Mouse (Mus musculus) limb, embryonic 13.5 days (tissue): ENCODE data around the gene Numbl. TPM values are rescaled to one million over a fixed set of nuclear protein-coding genes. Genes with fewer than 3 reads are reported as not detected.

Source experiments
- ATAC-seq: fragments of 200-750 bp; cut with Nextera tagmentation; 2 replicates; pipeline ENCODE4 v1.8.0; 2017; ENCODE audit warnings: low read depth, moderate number of reproducible peaks, moderate TSS enrichment; ENCODE audit not compliant: low FRiP score
- H3K27ac ChIP-seq: fragments of 300-500 bp; sonication (generic); 2 replicates; pipeline ENCODE4 v1.5.1; 2015; ENCODE audit warnings: inconsistent platforms, mild to moderate bottlenecking, moderate library complexity
- H3K27me3 ChIP-seq: fragments of 300-500 bp; sonication (generic); 2 replicates; pipeline ENCODE4 v1.6.1; 2015; ENCODE audit warnings: mild to moderate bottlenecking, inconsistent platforms
- H3K36me3 ChIP-seq: fragments of 300-500 bp; sonication (generic); 2 replicates; pipeline ENCODE4 v1.6.1; 2015; ENCODE audit warnings: inconsistent platforms, mild to moderate bottlenecking, moderate library complexity
- H3K4me1 ChIP-seq: fragments of 300-500 bp; sonication (generic); 2 replicates; pipeline ENCODE4 v1.6.1; 2015; ENCODE audit warnings: inconsistent platforms
- H3K4me2 ChIP-seq: fragments of 300-500 bp; sonication (generic); replicated peaks from 2 replicates; pipeline ENCODE4 v1.6.1; 2015; ENCODE audit warnings: inconsistent platforms, mild to moderate bottlenecking, moderate library complexity
- H3K4me3 ChIP-seq: fragments of 300-500 bp; sonication (generic); 2 replicates; pipeline ENCODE4 v1.5.1; 2015; ENCODE audit warnings: moderate library complexity, mild to moderate bottlenecking, inconsistent platforms
- H3K9ac ChIP-seq: fragments of 300-500 bp; sonication (generic); 2 replicates; pipeline ENCODE4 v1.6.1; 2015; ENCODE audit warnings: mild to moderate bottlenecking, inconsistent platforms
- H3K9me3 ChIP-seq: fragments of 300-500 bp; sonication (generic); 2 replicates; pipeline ENCODE4 v1.6.1; 2016; ENCODE audit warnings: inconsistent platforms
- WGBS: fragments of 180-500 bp; shearing (Covaris S2); methylation state at CpG from one replicate; pipeline ENCODE4 v1.1.7; 2015; 5-methylcytosine and 5-hydroxymethylcytosine counted together
- polyA plus RNA-seq: library from polyadenylated mRNA; unstranded; fragments of >200 nt; fragmentation: Nextera tagmentation; extraction: Ambion mirVana; gene quantifications from 2 replicates; pipeline ENCODE4 v1.2.1, GENCODE M21; 2015

The Numbl gene
- polyA plus RNA-seq, 1 experiment from 2014 or later = 34.1 TPM

GRCm38 (mm10) chr7:27277191-27277590, 19.0 kb downstream of the Numbl start:
- Histone ChIP-seq H3K27ac (no peak overlapping the region), H3K4me1 (no peaks in the 10 kb centered on the region), H3K36me3 (peaks cover 92% of the 10 kb centered on the region), H3K9me3 (no peaks in the 10 kb centered on the region), H3K4me3 (no peak overlapping the region), H3K9ac (no peak overlapping the region), H3K4me2 (no peak overlapping the region), H3K27me3 (no peaks in the 10 kb centered on the region)
- 94% methylated on average over 3 of the region's 3 CpGs for WGBS
- no peak for ATAC-seq

GRCm38 (mm10) chr7:27281717-27282116, 23.5 kb downstream of the Numbl start:
- H3K4me2 ChIP-seq = no peak overlapping the region
- 60% methylated on average over 13 of the region's 13 CpGs for WGBS
- H3K27me3 ChIP-seq = peaks cover 16% of the 10 kb centered on the region
- no peak overlapping the region for H3K4me3 ChIP-seq
- peaks cover 10% of the 10 kb centered on the region for H3K4me1 ChIP-seq
- H3K9ac ChIP-seq = no peak overlapping the region
- no peak; the same call in 1 of the 2 replicates for ATAC-seq
- no peaks in the 10 kb centered on the region for H3K9me3 ChIP-seq
- H3K27ac ChIP-seq = no peak overlapping the region
- H3K36me3 ChIP-seq = peaks cover 59% of the 10 kb centered on the region

GRCm38 (mm10) chr7:27282225-27282624, 24.0 kb downstream of the Numbl start:
- no peak overlapping the region for H3K9ac ChIP-seq
- no peak overlapping the region for H3K27ac ChIP-seq
- no peak overlapping the region for H3K4me2 ChIP-seq
- H3K4me1 ChIP-seq = peaks cover 10% of the 10 kb centered on the region
- H3K27me3 ChIP-seq = peaks cover 16% of the 10 kb centered on the region
- 62% methylated on average over 4 of the region's 4 CpGs for WGBS
- H3K9me3 ChIP-seq = no peaks in the 10 kb centered on the region
- H3K4me3 ChIP-seq = no peak overlapping the region
- peaks cover 54% of the 10 kb centered on the region for H3K36me3 ChIP-seq
- no peak for ATAC-seq

GRCm38 (mm10) chr7:27284865-27285697, 26.8 kb downstream of the Numbl start:
- Histone ChIP-seq H3K4me2 (peak overlapping the region; percentile 45), H3K27ac (no peak overlapping the region), H3K9me3 (no peaks in the 10 kb centered on the region), H3K4me3 (peak overlapping the region; percentile 14), H3K9ac (peak overlapping the region; percentile 39), H3K36me3 (peaks cover 26% of the 10 kb centered on the region), H3K4me1 (peaks cover 10% of the 10 kb centered on the region), H3K27me3 (peaks cover 16% of the 10 kb centered on the region)
- ATAC-seq = peak; percentile 10; the same call in 1 of the 2 replicates
- under 1% methylated on average over 28 of the region's 28 CpGs for WGBS

- WGBS = 5% methylated on average over 8 of the region's 8 CpGs
- ATAC-seq = peak; percentile 74; the same call in 1 of the 2 replicates
- peak overlapping the region; percentile 14 for H3K4me3 ChIP-seq
- no peak overlapping the region for H3K9ac ChIP-seq
- peak overlapping the region; percentile 45 for H3K4me2 ChIP-seq
- no peaks in the 10 kb centered on the region for H3K9me3 ChIP-seq
- H3K27ac ChIP-seq = no peak overlapping the region
- peaks cover 21% of the 10 kb centered on the region for H3K36me3 ChIP-seq
- H3K27me3 ChIP-seq = peaks cover 16% of the 10 kb centered on the region
- H3K4me1 ChIP-seq = peaks cover 10% of the 10 kb centered on the region
Measured at GRCm38 (mm10) chr7:27285698-27286066, 27.4 kb downstream of the Numbl start.

GRCm38 (mm10) chr7:27288732-27289131, 30.5 kb downstream of the Numbl start:
- WGBS = 90% methylated on average over 7 of the region's 7 CpGs
- H3K36me3 ChIP-seq = no peaks in the 10 kb centered on the region

GRCm38 (mm10) chr7:27290555-27290954, 32.3 kb downstream of the Numbl start:
- ATAC-seq = no peak

More at GRCm38 (mm10) chr7:27288732-27289131, 30.5 kb downstream of the Numbl start:
- ATAC-seq = no peak
- peaks cover 16% of the 10 kb centered on the region for H3K27me3 ChIP-seq
- no peak overlapping the region for H3K9ac ChIP-seq
- no peak overlapping the region for H3K4me2 ChIP-seq
- H3K27ac ChIP-seq = no peak overlapping the region
- H3K9me3 ChIP-seq = no peaks in the 10 kb centered on the region
- H3K4me3 ChIP-seq = no peak overlapping the region
- H3K4me1 ChIP-seq = peaks cover 10% of the 10 kb centered on the region

GRCm38 (mm10) chr7:27291795-27292466, 33.7 kb downstream of the Numbl start:
- Histone ChIP-seq H3K36me3 (no peaks in the 10 kb centered on the region), H3K4me1 (no peaks in the 10 kb centered on the region), H3K4me2 (no peak overlapping the region), H3K9me3 (no peaks in the 10 kb centered on the region), H3K9ac (no peak overlapping the region; the same call in 1 of the 2 replicates), H3K4me3 (no peak overlapping the region), H3K27me3 (no peaks in the 10 kb centered on the region), H3K27ac (no peak overlapping the region)
- no peak for ATAC-seq
- 59% methylated on average over 12 of the region's 12 CpGs for WGBS

More at GRCm38 (mm10) chr7:27290555-27290954, 32.3 kb downstream of the Numbl start:
- Histone ChIP-seq H3K27me3 (0 out of 2 replicates have a peak, but pooled peaks cover under 1% of the 10 kb centered on the region), H3K36me3 (no peaks in the 10 kb centered on the region), H3K4me3 (no peak overlapping the region), H3K4me1 (peaks cover under 1% of the 10 kb centered on the region; the same call in 1 of the 2 replicates), H3K4me2 (no peak overlapping the region), H3K9me3 (no peaks in the 10 kb centered on the region), H3K9ac (no peak overlapping the region), H3K27ac (no peak overlapping the region)
- 69% methylated on average over 2 of the region's 2 CpGs for WGBS

- Histone ChIP-seq H3K4me1 (no peaks in the 10 kb centered on the region), H3K4me2 (no peak overlapping the region), H3K4me3 (no peak overlapping the region), H3K9ac (no peak overlapping the region), H3K27ac (no peak overlapping the region), H3K36me3 (no peaks in the 10 kb centered on the region), H3K27me3 (no peaks in the 10 kb centered on the region), H3K9me3 (no peaks in the 10 kb centered on the region; the same call in 1 of the 2 replicates)
- no peak for ATAC-seq
- WGBS = 89% methylated on average over 4 of the region's 4 CpGs
Measured at GRCm38 (mm10) chr7:27295956-27296355, 37.7 kb downstream of the Numbl start.

- no peaks in the 10 kb centered on the region; the same call in 1 of the 2 replicates for H3K9me3 ChIP-seq
- no peak overlapping the region for H3K27ac ChIP-seq
- H3K4me3 ChIP-seq = no peak overlapping the region
- no peak overlapping the region for H3K4me2 ChIP-seq
- no peak for ATAC-seq
- no peaks in the 10 kb centered on the region for H3K4me1 ChIP-seq
- 90% methylated on average over 4 of the region's 4 CpGs for WGBS
- no peaks in the 10 kb centered on the region for H3K27me3 ChIP-seq
- no peaks in the 10 kb centered on the region for H3K36me3 ChIP-seq
- no peak overlapping the region for H3K9ac ChIP-seq
Measured at GRCm38 (mm10) chr7:27296518-27296917, 38.3 kb downstream of the Numbl start.

- no peak for ATAC-seq
- 79% methylated on average over 16 of the region's 16 CpGs for WGBS
- H3K9ac ChIP-seq = no peak overlapping the region
- H3K27ac ChIP-seq = no peak overlapping the region
- H3K4me2 ChIP-seq = no peak overlapping the region
- no peaks in the 10 kb centered on the region; the same call in 1 of the 2 replicates for H3K9me3 ChIP-seq
- H3K27me3 ChIP-seq = no peaks in the 10 kb centered on the region
- H3K4me1 ChIP-seq = no peaks in the 10 kb centered on the region
- H3K36me3 ChIP-seq = no peaks in the 10 kb centered on the region
- H3K4me3 ChIP-seq = no peak overlapping the region
Measured at GRCm38 (mm10) chr7:27298033-27298610, 39.9 kb downstream of the Numbl start.

- Histone ChIP-seq H3K4me1 (no peaks in the 10 kb centered on the region), H3K9me3 (no peaks in the 10 kb centered on the region; the same call in 1 of the 2 replicates), H3K4me3 (no peak overlapping the region), H3K36me3 (no peaks in the 10 kb centered on the region), H3K4me2 (no peak overlapping the region), H3K27me3 (no peaks in the 10 kb centered on the region), H3K27ac (no peak overlapping the region), H3K9ac (no peak overlapping the region)
- ATAC-seq = no peak
- WGBS = 87% methylated on average over 6 of the region's 6 CpGs
Measured at GRCm38 (mm10) chr7:27298816-27299215, 40.6 kb downstream of the Numbl start.
